Mouse (Mus musculus): Measurements from ENCODE around the gene Rhod.

- TF ChIP-seq CTCF (IDR thresholded peaks at IDR 0.05; ENCODE audit: extremely low read depth, insufficient read length, insufficient replicate concordance, low read depth, low read length) (no peak), POLR2A (IDR thresholded peaks at IDR 0.05; ENCODE audit: low read depth, low read length) (peak; percentile 18; the same call in 1 of the 2 replicates)
Measured at GRCm38 (mm10) chr19:4419711-4420110, 19.5 kb downstream of the Rhod start.
